Mouse (Mus musculus): ENCODE measurements around the gene Shc3. TPM values are rescaled to one million over a fixed set of nuclear protein-coding genes. Genes with fewer than 3 reads are reported as not detected.

Shc3 gene
- total and polyA plus RNA-seq, 3 experiments: 0.15 to 0.40 TPM; not detected in 1

GRCm38 (mm10) chr13:51411696-51412430 lies 157.4 kb downstream of the Shc3 start:
- Histone ChIP-seq H3K27me3 (replicated peaks) (no peaks in the 10 kb centered on the region), H3K4me1 (ENCODE audit: control insufficient read depth in 1 of 2, insufficient read depth in 2 of 2) (peaks cover 27 to 66% of the 10 kb centered on the region in 2 experiments), H3K36me3 (replicated peaks in 1 of 2; ENCODE audit: control insufficient read depth in 1 of 2, insufficient read depth in 1 of 2, low read length in 1 of 2) (peaks cover 12 to 54% of the 10 kb centered on the region in 2 experiments), H3K9me3 (replicated peaks; ENCODE audit: low read length) (peaks cover 17% of the 10 kb centered on the region), H3K27ac (ENCODE audit: insufficient read depth, low read depth) (no peak overlapping the region), H3K4me3 (replicated peaks in 1 of 3; ENCODE audit: low read depth in 2 of 3, low read length in 2 of 3, poor library complexity in 1 of 3) (peak overlapping the region in 1 of 3 experiments; percentile 75), H3K9ac (ENCODE audit: insufficient read depth, low read depth) (no peak overlapping the region), H3K79me2 (replicated peaks; ENCODE audit: control insufficient read depth, extremely low read depth, insufficient read depth, poor library complexity, severe bottlenecking) (peaks cover 13% of the 10 kb centered on the region; the same call in 1 of the 2 replicates), H3K4me2 (ENCODE audit: insufficient read depth, low read depth, poor library complexity, severe bottlenecking) (peak overlapping the region; percentile 22; the same call in 1 of the 2 replicates)
- dilution Hi-C loops (cut with MboI; ENCODE audit: extremely low pct_ligation_motif_present, extremely low pct_unique_long_range_greater_than_20kb, low sequenced_read_pairs) (no loop called here), in situ Hi-C loops (cut with MboI; ENCODE audit: low pct_ligation_motif_present, low pct_unique_long_range_greater_than_20kb, low sequenced_read_pairs) (loop anchor here (10.0 kb wide), 1 partner anchor 137 kb away; no protein-coding TSS in a partner anchor)
- TF ChIP-seq RAD21 (IDR thresholded peaks at IDR 0.05; ENCODE audit: low read depth, low read length) (no peak), RCOR1 (conservative IDR thresholded peaks at IDR 0.05; ENCODE audit: low read depth, low read length) (no peak), UBTF (IDR thresholded peaks at IDR 0.05; ENCODE audit: low read depth, low read length) (no peak), SMC3 (IDR thresholded peaks at IDR 0.05; ENCODE audit: low read depth, low read length) (no peak), ZNF384 (IDR thresholded peaks at IDR 0.05; ENCODE audit: low read depth, low read length) (peak; percentile 67), CTCF (conservative IDR thresholded peaks at IDR 0.05 in 1 of 2, IDR thresholded peaks at IDR 0.05 in 1 of 2; ENCODE audit: low read depth in 2 of 2, low read length in 2 of 2) (no peak)
- DNase-seq (ENCODE audit: extremely low read depth): no peak

DNA sequence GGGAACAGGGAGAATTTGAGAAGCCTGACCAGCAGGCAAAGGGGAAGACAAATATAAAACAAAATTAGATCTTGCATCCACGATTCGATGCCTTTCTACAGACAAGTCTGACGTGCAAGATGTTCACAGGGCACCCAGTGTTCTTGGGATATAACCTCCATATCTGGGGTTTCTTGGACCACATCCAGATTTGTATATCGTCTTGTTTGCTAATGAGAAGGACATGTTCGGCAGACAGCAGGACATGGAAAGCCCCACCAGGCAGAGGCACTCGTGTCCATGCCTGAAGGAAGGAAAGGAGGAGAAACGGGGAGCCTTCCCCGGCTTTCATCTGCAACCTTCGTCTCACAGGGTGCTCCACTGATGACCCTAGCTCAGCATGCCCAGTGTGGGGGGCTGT lies 158.0 kb downstream of the Shc3 start:
- H3K36me3 ChIP-seq (replicated peaks in 1 of 2; ENCODE audit: control insufficient read depth in 1 of 2, insufficient read depth in 1 of 2, low read length in 1 of 2): peaks cover 12 to 47% of the 10 kb centered on the region in 2 experiments
- dilution Hi-C loops (cut with MboI; ENCODE audit: extremely low pct_ligation_motif_present, extremely low pct_unique_long_range_greater_than_20kb, low sequenced_read_pairs) (no loop called here), in situ Hi-C loops (cut with MboI; ENCODE audit: low pct_ligation_motif_present, low pct_unique_long_range_greater_than_20kb, low sequenced_read_pairs) (loop anchor here (10.0 kb wide), 1 partner anchor 136 kb away; no protein-coding TSS in a partner anchor)
- H3K79me2 ChIP-seq (replicated peaks; ENCODE audit: control insufficient read depth, extremely low read depth, insufficient read depth, poor library complexity, severe bottlenecking): peaks cover 13% of the 10 kb centered on the region; the same call in 1 of the 2 replicates
- H3K4me1 ChIP-seq (ENCODE audit: control insufficient read depth in 1 of 2, insufficient read depth in 2 of 2): peaks cover 33 to 65% of the 10 kb centered on the region in 2 experiments
- peak overlapping the region in 2 of 3 experiments; percentile 53 to 75 for H3K4me3 ChIP-seq (replicated peaks in 1 of 3; ENCODE audit: low read depth in 2 of 3, low read length in 2 of 3, poor library complexity in 1 of 3)
- peak overlapping the region; percentile 55; the same call in 1 of the 2 replicates for H3K4me2 ChIP-seq (ENCODE audit: insufficient read depth, low read depth, poor library complexity, severe bottlenecking)
- no peak overlapping the region; the same call in 1 of the 2 replicates for H3K9ac ChIP-seq (ENCODE audit: insufficient read depth, low read depth)
- no peaks in the 10 kb centered on the region for H3K27me3 ChIP-seq (replicated peaks)
- TF ChIP-seq PAX5 (IDR thresholded peaks at IDR 0.05; ENCODE audit: low read length) (no peak), ZC3H11A (IDR thresholded peaks at IDR 0.05; ENCODE audit: low read depth, low read length) (no peak), TBP (conservative IDR thresholded peaks at IDR 0.05; ENCODE audit: low read depth, low read length) (no peak), ETS1 (conservative IDR thresholded peaks at IDR 0.05; ENCODE audit: low read depth, low read length) (no peak), IRF4 (IDR thresholded peaks at IDR 0.05; ENCODE audit: low read depth, low read length) (no peak), NELFE (IDR thresholded peaks at IDR 0.05; ENCODE audit: low read depth, low read length) (no peak), ZKSCAN1 (IDR thresholded peaks at IDR 0.05; ENCODE audit: borderline replicate concordance, low read depth, low read length) (no peak), MXI1 (IDR thresholded peaks at IDR 0.05; ENCODE audit: low read depth, low read length) (no peak), POLR2A (IDR thresholded peaks at IDR 0.05; ENCODE audit: low read depth, low read length) (no peak), BHLHE40 (IDR thresholded peaks at IDR 0.05; ENCODE audit: low read depth, low read length) (no peak), POLR2AphosphoS2 (IDR thresholded peaks at IDR 0.05; ENCODE audit: low read depth, low read length) (no peak), MEF2A (IDR thresholded peaks at IDR 0.05; ENCODE audit: borderline replicate concordance, low read depth, low read length) (no peak), CHD2 (IDR thresholded peaks at IDR 0.05; ENCODE audit: low read length) (no peak), RCOR1 (conservative IDR thresholded peaks at IDR 0.05; ENCODE audit: low read depth, low read length) (no peak), JUN (IDR thresholded peaks at IDR 0.05; ENCODE audit: insufficient read depth, low read depth, low read length) (no peak), ZNF384 (IDR thresholded peaks at IDR 0.05; ENCODE audit: low read depth, low read length) (no peak), MYC (IDR thresholded peaks at IDR 0.05; ENCODE audit: low read depth, low read length) (no peak), TCF12 (IDR thresholded peaks at IDR 0.05; ENCODE audit: low read depth, low read length) (no peak), USF1 (IDR thresholded peaks at IDR 0.05; ENCODE audit: low read depth, low read length) (no peak), NRF1 (IDR thresholded peaks at IDR 0.05; ENCODE audit: low read depth, low read length) (no peak)
- DNase-seq (ENCODE audit: extremely low read depth): no peak
- peaks cover 17% of the 10 kb centered on the region for H3K9me3 ChIP-seq (replicated peaks; ENCODE audit: low read length)
- no peak overlapping the region for H3K27ac ChIP-seq (ENCODE audit: insufficient read depth, low read depth)

All from CH12.LX (cell line).